Mouse (Mus musculus) heart, adult 10 weeks (tissue): ENCODE data around the gene Sec16a. TPM values are rescaled to one million over a fixed set of nuclear protein-coding genes. Genes with fewer than 3 reads are reported as not detected.

Experiments
- polyA plus RNA-seq: library from polyadenylated mRNA; stranded (reverse); fragments of 350-450 nt; fragmentation: Illumina TruSeq; extraction: RNeasy Lipid Tissue Mini Kit (QIAGEN cat#74804); gene quantifications from one replicate; pipeline ENCODE4 v1.2.3, GENCODE M21; 2014; ENCODE audit warnings: low read depth, low replicate concordance

Gene Sec16a
- polyA plus RNA-seq: 31.7 TPM

GRCm38 (mm10) chr2:26444946-26445665, at the start of gene Sec16a:
Gene Sec16a, minus strand, starts transcription at chr2:26445216.

GRCm38 (mm10) chr2:26408515-26409356, 36.3 kb downstream of the Sec16a start, which contains the start of gene Inpp5e:
Gene Inpp5e, minus strand, starts transcription at chr2:26409203.

GRCm38 (mm10) chr2:26389154-26389690, 55.8 kb downstream of the Sec16a start, which contains the start of the genes Entr1 and Pmpca:
Gene Entr1, minus strand, starts transcription at chr2:26389316.
Gene Pmpca, plus strand, starts transcription at chr2:26389339.

GRCm38 (mm10) chr2:26380131-26380771, 64.8 kb downstream of the Sec16a start, which contains the start of gene Snapc4:
Gene Snapc4, minus strand, starts transcription at chr2:26380653.

GRCm38 (mm10) chr2:26360772-26361171, 84.2 kb downstream of the Sec16a start, which contains the start of gene Card9:
Gene Card9, minus strand, starts transcription at chr2:26360918.

Other genes with a start within 250 kb of the Sec16a start
- not detected for gene Lhx3, start 236.9 kb downstream of the Sec16a start, polyA plus RNA-seq
- 16.5 TPM for gene Qsox2, start 207.7 kb downstream of the Sec16a start, polyA plus RNA-seq
- gene Ccdc187, start 150.7 kb downstream of the Sec16a start, polyA plus RNA-seq: 0.08 TPM
- 260 TPM for gene Gpsm1, start 129.7 kb downstream of the Sec16a start, polyA plus RNA-seq
- gene Dnlz, start 93.1 kb downstream of the Sec16a start, polyA plus RNA-seq: 18.7 TPM
- gene Card9, start 84.3 kb downstream of the Sec16a start, polyA plus RNA-seq: 2.3 TPM
- gene Snapc4, start 64.6 kb downstream of the Sec16a start, polyA plus RNA-seq: 21.5 TPM
- gene Entr1, start 55.9 kb downstream of the Sec16a start, polyA plus RNA-seq: 64.5 TPM
- gene Pmpca, start 55.9 kb downstream of the Sec16a start, polyA plus RNA-seq: 129 TPM
- 23.5 TPM for gene Inpp5e, start 36.0 kb downstream of the Sec16a start, polyA plus RNA-seq
- gene Notch1, start 71.4 kb upstream of the Sec16a start, polyA plus RNA-seq: 14.7 TPM
- gene Egfl7, start 134.8 kb upstream of the Sec16a start, polyA plus RNA-seq: 260 TPM
- not detected for gene Gm20532, start 141.4 kb upstream of the Sec16a start, polyA plus RNA-seq
- 67.9 TPM for gene Agpat2, start 159.2 kb upstream of the Sec16a start, polyA plus RNA-seq
- 21.3 TPM for gene Fam69b, start 183.2 kb upstream of the Sec16a start, polyA plus RNA-seq
- not detected for gene Lcn4, start 226.1 kb upstream of the Sec16a start, polyA plus RNA-seq